Mouse (Mus musculus): ENCODE data around the gene Gng7.
"Not testable (repeated sequence)": the region's sequence is repeated elsewhere in the genome, so short reads cannot be mapped to it uniquely, and the experiment has no call there.

Gene Gng7

GRCm38 (mm10) chr10:80991945-80992344 is 22.8 kb downstream of the Gng7 start:
- DNase-seq, result no peak

DNA sequence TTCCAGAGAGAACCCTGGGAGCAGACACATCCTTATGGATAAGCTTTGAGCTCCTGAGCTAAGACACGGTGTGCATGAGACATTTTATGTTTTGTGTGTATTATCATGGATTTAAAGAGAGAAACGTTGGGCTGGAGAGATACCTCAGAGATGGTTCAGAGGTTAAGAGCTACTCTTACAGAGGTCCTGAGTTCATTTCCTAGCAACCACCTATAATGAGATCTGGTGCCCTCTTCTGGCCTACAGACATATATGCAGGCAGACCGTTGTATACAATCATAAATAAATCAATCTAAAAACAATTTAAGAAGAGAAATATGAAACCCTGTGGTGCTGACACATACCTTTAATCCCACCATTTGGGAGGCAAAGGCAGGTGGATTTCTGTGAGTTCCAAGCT is 23.7 kb downstream of the Gng7 start:
- no peak for DNase-seq

- DNase-seq, result no peak
Measured at GRCm38 (mm10) chr10:80990406-80990805, 24.3 kb downstream of the Gng7 start.

GRCm38 (mm10) chr10:80989854-80990253 is 24.9 kb downstream of the Gng7 start:
- not testable (repeated sequence) for DNase-seq

- no peak for DNase-seq
Measured at GRCm38 (mm10) chr10:80989446-80989845, 25.3 kb downstream of the Gng7 start.

DNA sequence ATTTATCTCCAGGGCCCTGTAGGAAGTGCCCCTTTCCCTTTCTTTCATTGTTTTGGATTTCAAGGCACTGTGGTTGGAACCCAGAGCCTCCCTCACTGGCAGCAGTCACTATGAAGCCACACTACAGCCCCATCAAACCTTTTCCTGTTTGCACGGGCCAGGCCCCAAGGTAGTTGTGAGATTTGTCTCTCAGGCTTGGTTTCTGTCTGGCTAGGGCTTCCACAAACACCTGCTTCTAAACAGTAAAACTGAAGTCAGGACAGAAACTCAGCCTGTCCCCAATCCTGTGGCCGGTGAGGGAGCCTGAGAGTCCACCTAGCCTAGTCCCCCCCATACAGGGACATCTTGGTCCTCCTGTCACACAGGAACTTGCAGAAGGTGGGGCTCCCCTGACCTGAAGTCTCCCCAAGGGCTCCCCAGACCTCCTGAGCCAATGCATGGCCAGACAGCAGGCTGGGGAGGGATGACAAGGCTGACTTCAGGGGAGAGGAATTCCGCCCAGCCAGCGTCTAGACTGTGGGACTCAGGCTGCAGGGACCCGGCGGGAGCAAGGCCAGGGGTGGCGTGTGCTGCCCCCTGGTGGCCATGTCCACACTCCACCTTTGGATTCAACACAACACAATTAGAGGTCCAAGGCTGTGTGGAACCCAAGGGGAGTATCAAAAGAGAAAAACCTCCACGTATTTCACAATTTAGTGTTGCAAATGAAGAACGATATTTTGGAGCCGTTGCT is 26.9 kb downstream of the Gng7 start:
- peak; percentile 77 for DNase-seq

- DNase-seq, result no peak
Measured at GRCm38 (mm10) chr10:80986754-80987153, 28.0 kb downstream of the Gng7 start.

GRCm38 (mm10) chr10:80985970-80986701 is 28.6 kb downstream of the Gng7 start:
- DNase-seq, result no peak

- DNase-seq, result peak; percentile 25
Measured at GRCm38 (mm10) chr10:80985241-80985969, 29.3 kb downstream of the Gng7 start.

GRCm38 (mm10) chr10:80984223-80984622 is 30.5 kb downstream of the Gng7 start:
- DNase-seq, result no peak

DNA sequence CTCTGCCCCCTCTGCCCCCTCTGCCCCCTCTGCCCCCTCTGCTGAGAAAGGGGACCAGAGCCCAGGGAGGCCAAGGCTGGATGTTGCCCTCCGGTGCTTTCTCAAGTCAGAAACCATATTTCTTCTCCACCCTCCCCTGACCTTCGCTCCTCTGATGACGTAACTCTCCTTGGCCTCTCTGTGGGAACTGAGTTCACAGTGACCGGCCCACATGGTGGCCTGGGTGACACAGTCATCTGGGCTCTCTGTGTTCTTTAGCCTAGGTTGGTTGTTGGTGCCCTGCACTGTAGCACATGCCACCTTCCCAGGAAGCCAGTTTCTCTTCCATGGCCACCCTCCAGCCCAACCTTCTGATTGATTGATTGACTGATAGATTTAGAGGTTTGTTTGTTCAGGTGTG is 32.4 kb downstream of the Gng7 start:
- DNase-seq, result no peak

DNA sequence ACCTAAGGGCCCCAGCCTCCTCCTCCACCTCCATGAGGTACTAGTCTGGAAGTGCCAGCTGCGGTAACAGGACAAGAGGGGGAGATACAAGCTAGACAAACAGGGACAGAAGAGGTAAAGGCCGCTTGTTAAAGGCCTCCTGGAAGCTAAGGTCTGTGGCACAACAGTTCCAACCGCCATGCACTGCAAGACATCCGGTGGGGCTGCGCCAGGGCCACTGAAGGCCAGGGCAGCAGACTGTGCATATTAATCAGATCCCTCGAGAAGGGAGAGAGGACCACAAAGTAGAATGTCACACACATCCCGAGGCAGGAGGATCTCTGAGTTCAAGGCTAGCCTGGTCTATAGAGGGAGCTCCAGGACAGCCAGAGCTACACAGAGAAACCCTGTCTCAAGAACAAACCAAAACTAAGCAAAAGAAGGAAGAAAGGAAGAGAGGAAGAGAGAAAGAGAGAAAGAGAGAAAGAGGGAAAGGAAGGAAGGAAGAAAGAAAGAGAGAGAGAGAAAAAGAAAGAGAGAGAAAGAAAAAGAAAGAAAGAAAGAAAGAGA is 33.1 kb downstream of the Gng7 start:
- DNase-seq, result no peak

DNA sequence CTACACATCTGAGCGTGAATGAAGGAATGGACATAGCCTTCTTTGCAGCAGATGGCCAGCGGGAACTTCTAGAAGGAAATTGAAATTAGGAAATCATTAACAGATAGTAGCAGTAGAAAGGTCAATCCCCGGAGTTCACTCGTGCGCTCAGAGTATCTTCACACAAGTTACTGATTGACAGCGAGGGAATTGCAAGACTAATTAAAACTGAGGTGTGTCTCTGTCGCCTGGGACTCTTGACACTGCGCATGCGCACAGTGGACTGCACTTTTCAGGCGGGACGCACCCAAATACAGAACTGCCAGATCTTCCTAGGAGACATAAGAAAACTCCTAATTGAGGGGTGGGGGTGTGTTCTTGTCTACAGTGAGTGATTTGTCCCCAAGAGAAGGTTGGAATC is 39.3 kb downstream of the Gng7 start:
- DNase-seq, result no peak

GRCm38 (mm10) chr10:80973722-80974121 is 41.0 kb downstream of the Gng7 start:
- no peak for DNase-seq

DNA sequence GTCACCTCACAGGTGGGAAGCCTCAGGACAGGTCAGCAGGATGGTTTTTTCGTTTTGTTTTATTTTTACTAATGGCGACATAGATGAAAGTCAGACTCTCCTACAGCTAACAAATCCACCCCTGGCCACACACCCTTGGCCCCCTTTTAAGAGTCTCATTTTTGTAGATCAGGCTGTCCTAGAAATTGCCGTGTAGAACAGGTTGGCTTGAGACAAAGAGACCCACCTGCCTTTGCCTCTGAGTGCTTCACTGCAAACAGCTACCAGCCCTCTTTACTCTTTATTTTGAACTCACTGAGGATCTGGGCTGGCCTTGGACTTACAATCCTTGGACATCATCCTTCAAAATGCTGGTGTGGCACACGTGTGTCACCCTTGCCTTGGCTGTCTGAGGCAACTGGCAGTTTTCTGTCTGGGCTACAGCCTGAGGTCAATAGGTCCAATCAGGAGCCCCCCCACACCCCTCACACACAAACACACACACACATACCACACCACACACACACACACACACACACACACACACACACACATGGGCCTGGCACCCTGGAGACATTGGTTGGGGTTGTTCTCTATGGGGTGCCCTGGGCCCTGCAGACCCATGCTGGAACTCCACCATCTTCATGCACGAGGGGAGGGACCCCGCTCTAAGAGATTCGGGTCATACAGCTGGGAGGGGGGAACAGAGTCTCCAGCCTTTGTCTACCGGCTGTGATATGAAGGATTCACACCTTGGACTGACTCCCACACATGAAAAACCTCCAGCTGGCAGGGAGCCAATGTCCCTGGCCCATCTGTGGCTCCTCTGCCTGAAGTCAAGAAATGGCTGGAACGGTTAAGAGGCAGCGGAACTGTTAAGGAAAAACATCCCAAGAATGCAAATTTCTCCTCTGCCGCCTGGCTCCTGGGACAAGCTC is 42.4 kb downstream of the Gng7 start:
- DNase-seq, result peak; percentile 37

GRCm38 (mm10) chr10:80971533-80971932 is 43.2 kb downstream of the Gng7 start:
- DNase-seq, result no peak

GRCm38 (mm10) chr10:80970159-80970558 is 44.6 kb downstream of the Gng7 start:
- no peak for DNase-seq

- no peak for DNase-seq
Measured at GRCm38 (mm10) chr10:80969298-80969697, 45.4 kb downstream of the Gng7 start.

DNA sequence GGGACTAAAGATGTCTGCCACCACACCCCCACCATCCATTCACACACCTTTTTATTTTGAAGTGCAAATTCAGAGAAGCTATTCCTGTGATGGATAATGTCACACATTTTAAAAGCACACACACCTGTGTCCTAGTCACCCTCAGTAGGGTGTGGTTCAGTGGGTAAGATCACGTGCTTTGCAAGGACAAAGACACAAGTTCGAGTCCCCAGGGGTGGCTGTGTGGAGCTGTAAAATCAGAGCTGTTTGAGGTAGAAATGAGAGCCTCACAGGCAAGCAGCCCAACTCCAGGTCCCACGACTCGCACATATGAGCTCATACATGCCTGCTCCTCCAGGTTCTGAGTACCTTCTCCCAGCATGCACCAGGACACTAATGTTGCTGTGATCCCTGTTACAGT is 46.6 kb downstream of the Gng7 start:
- no peak for DNase-seq

DNA sequence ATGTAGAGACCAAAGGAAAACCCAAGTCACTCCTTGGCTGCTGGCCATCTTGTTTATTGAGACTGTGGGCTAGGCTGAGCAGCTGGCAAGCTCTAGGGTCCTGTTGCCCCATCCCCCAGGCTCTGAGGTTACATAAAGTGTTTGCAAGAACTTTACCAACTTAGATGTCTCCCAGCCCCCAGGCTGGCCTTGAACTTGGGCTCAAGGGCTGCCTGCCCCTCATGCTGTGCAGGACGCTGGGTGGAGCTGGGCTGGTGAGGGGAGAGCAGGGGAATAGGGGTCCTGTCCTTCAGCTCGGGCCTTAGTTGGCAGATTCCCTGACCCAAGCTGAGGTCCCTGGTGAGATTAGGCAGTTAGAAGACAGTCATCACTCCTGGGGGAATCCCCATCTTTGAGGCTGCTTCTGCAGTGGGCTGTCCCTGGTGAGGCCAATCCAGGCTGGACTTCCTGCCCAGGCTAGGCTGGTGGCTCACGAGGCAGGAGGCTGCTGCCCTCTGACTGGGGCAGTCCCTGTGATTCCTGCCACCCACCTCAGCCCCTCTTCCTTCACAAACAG is 47.6 kb downstream of the Gng7 start:
- DNase-seq, result no peak

DNA sequence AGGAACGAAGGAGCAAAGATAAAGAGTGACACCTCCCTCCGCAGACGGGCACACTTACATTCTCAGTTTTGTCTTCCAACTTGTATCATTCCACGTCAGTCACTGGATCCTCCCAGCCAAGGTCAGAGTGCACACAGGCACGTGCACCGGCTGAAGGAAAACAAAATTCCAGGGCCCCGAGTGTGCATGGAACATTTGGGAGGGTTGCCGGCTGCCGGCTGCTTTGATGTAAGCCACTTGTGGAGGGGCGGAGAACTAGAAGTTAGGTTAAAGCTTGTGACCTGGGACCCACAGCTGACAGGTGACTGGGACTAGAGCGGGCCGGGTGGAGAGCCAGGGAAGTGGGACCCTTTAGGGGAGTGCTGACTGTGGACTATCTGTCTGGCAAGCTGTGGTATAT is 48.4 kb downstream of the Gng7 start:
- no peak for DNase-seq
